Comparison of ENCODE assay signal across 9 mouse cellular contexts in genomic region chr9:108452911-108453310, GRCm38 (mm10). TPM values are rescaled to one million over a fixed set of nuclear protein-coding genes. Genes with fewer than 3 reads are reported as not detected.
DNase-seq lines count a peak whose midpoint lies in the region; ATAC-seq lines count a peak whose summit lies in the region.
"Had no signal": no experiment of that assay in that cellular context is flagged by ENCODE, and none has a peak within 500 bp of the region (broad histone marks: within the 10 kb centered on the region; RNA-seq: fewer than 3 reads in every experiment).

No protein-coding gene starts in this region.

- no peaks in the 10 kb centered on the region for H3K9me3 ChIP-seq in lung, embryonic 15.5 days
- H3K9me3 ChIP-seq in forebrain, embryonic 14.5 days (replicated peaks; ENCODE audit: control insufficient read depth, low read length), result no peaks in the 10 kb centered on the region
- no peaks in the 10 kb centered on the region for H3K9me3 ChIP-seq in liver, embryonic 13.5 days (replicated peaks)
- H3K9me3 ChIP-seq in stomach, embryonic 16.5 days (replicated peaks; ENCODE audit: control insufficient read depth, low read length), result no peaks in the 10 kb centered on the region

- ATAC-seq in lung, embryonic 15.5 days (ENCODE audit: borderline replicate concordance, extremely low read depth, low FRiP score, low TSS enrichment), result no peak
- peak; percentile 14 for ATAC-seq in forebrain, embryonic 14.5 days
- peak; percentile 6 for ATAC-seq in liver, embryonic 13.5 days (ENCODE audit: low read depth)
- peak; percentile 0; the same call in 1 of the 2 replicates for ATAC-seq in stomach, embryonic 16.5 days (ENCODE audit: insufficient read depth, low FRiP score)

- H3K36me3 ChIP-seq in lung, embryonic 15.5 days, result peaks cover 14% of the 10 kb centered on the region
- peaks cover 13% of the 10 kb centered on the region for H3K36me3 ChIP-seq in forebrain, embryonic 14.5 days (ENCODE audit: control insufficient read depth, insufficient read depth, low read length)
- peaks cover 13% of the 10 kb centered on the region for H3K36me3 ChIP-seq in liver, embryonic 13.5 days
- no peaks in the 10 kb centered on the region for H3K36me3 ChIP-seq in stomach, embryonic 16.5 days (ENCODE audit: control insufficient read depth, insufficient read depth, low read length)

- H3K27ac ChIP-seq in lung, embryonic 15.5 days, result peak overlapping the region; percentile 84
- peak overlapping the region; percentile 70 for H3K27ac ChIP-seq in forebrain, embryonic 14.5 days (ENCODE audit: low read depth, low read length)
- peak overlapping the region; percentile 87; the same call in 1 of the 2 replicates for H3K27ac ChIP-seq in liver, embryonic 13.5 days
- H3K27ac ChIP-seq in stomach, embryonic 16.5 days (ENCODE audit: low read length), result peak overlapping the region; percentile 91

- H3K4me1 ChIP-seq in lung, embryonic 15.5 days, result peaks cover 43% of the 10 kb centered on the region
- H3K4me1 ChIP-seq in forebrain, embryonic 14.5 days (ENCODE audit: control insufficient read depth, insufficient read depth, low read length), result peaks cover 29% of the 10 kb centered on the region
- peaks cover 75% of the 10 kb centered on the region for H3K4me1 ChIP-seq in liver, embryonic 13.5 days (replicated peaks)
- H3K4me1 ChIP-seq in stomach, embryonic 16.5 days (ENCODE audit: control insufficient read depth, insufficient read depth, low read length), result peaks cover 31% of the 10 kb centered on the region

- peak overlapping the region; percentile 98 for H3K4me2 ChIP-seq in lung, embryonic 15.5 days
- peak overlapping the region; percentile 61 for H3K4me2 ChIP-seq in forebrain, embryonic 14.5 days (ENCODE audit: low read length)
- H3K4me2 ChIP-seq in liver, embryonic 13.5 days, result peak overlapping the region; percentile 99
- peak overlapping the region; percentile 91 for H3K4me2 ChIP-seq in stomach, embryonic 16.5 days (ENCODE audit: low read depth, low read length)

- no peak for DNase-seq in lung, postnatal 10 days
- no peak for DNase-seq in forebrain, embryonic 14.5 days (ENCODE audit: low spot score)
- DNase-seq in liver, embryonic 13.5 days, result no peak
- no peak for DNase-seq in gastrocnemius, postnatal 4 days (ENCODE audit: low spot score in 2 of 2)
- DNase-seq in c-Kit-positive CD71-positive TER-119-positive erythroid progenitor cells, embryonic 14.5 days (ENCODE audit: low spot score), result no peak

- peak overlapping the region; percentile 66 for H3K4me3 ChIP-seq in lung, embryonic 15.5 days
- H3K4me3 ChIP-seq in forebrain, embryonic 14.5 days (ENCODE audit: low read depth, low read length), result peak overlapping the region; percentile 57
- H3K4me3 ChIP-seq in liver, embryonic 13.5 days (replicated peaks), result peak overlapping the region; percentile 70
- H3K4me3 ChIP-seq in stomach, embryonic 16.5 days (replicated peaks; ENCODE audit: low read length), result peak overlapping the region; percentile 67

- 39% methylated on average over 6 of the region's 6 CpGs for WGBS in lung, embryonic 15.5 days
- WGBS in forebrain, embryonic 14.5 days, result 49% methylated on average over 6 of the region's 6 CpGs
- WGBS in liver, embryonic 13.5 days (ENCODE audit: insufficient replicate concordance), result 49% methylated on average over 6 of the region's 6 CpGs
- WGBS in stomach, embryonic 16.5 days, result 30% methylated on average over 6 of the region's 6 CpGs

- H3K27me3 ChIP-seq in lung, embryonic 15.5 days, result no peaks in the 10 kb centered on the region
- no peaks in the 10 kb centered on the region for H3K27me3 ChIP-seq in forebrain, embryonic 14.5 days (replicated peaks; ENCODE audit: control insufficient read depth, insufficient read depth, low read length)
- H3K27me3 ChIP-seq in liver, embryonic 13.5 days, result no peaks in the 10 kb centered on the region
- no peaks in the 10 kb centered on the region for H3K27me3 ChIP-seq in stomach, embryonic 16.5 days (ENCODE audit: control insufficient read depth, insufficient read depth, low read length)

- peak overlapping the region; percentile 74 for H3K9ac ChIP-seq in lung, embryonic 15.5 days
- H3K9ac ChIP-seq in forebrain, embryonic 14.5 days (ENCODE audit: low read length), result peak overlapping the region; percentile 70
- peak overlapping the region; percentile 75; the same call in 1 of the 2 replicates for H3K9ac ChIP-seq in liver, embryonic 13.5 days
- H3K9ac ChIP-seq in stomach, embryonic 16.5 days (ENCODE audit: low read length), result peak overlapping the region; percentile 79

RNA-seq across cellular contexts. Expression of gene Ccdc71, which starts 7.4 kb away (rescaled TPM):
- polyA plus RNA-seq in lung, embryonic 15.5 days (2015; fragmentation: Nextera tagmentation; extraction: Ambion mirVana), result 56.6 and 60.4 TPM in 2 replicates
- 45.2 and 49.6 TPM in 2 replicates for polyA plus RNA-seq in forebrain, embryonic 14.5 days (2014; fragmentation: Nextera tagmentation; extraction: Ambion mirVana)
- 23.5 and 26.0 TPM in 2 replicates for polyA plus RNA-seq in liver, embryonic 13.5 days (2015; fragmentation: Nextera tagmentation; extraction: Ambion mirVana)
- 51.6 and 55.7 TPM in 2 replicates for polyA plus RNA-seq in stomach, embryonic 16.5 days (2015; fragmentation: Nextera tagmentation; extraction: Ambion mirVana)
- 10 to 100 TPM; 27.0 to 31.3 TPM for total RNA-seq in gastrocnemius, postnatal 4 days (2021)

RNA-seq across cellular contexts. Expression of gene Klhdc8b, which starts 8.5 kb away (rescaled TPM):
- 67.2 and 75.3 TPM in 2 replicates for polyA plus RNA-seq in lung, embryonic 15.5 days (2015; fragmentation: Nextera tagmentation; extraction: Ambion mirVana)
- 47.9 and 52.6 TPM in 2 replicates for polyA plus RNA-seq in forebrain, embryonic 14.5 days (2014; fragmentation: Nextera tagmentation; extraction: Ambion mirVana)
- polyA plus RNA-seq in liver, embryonic 13.5 days (2015; fragmentation: Nextera tagmentation; extraction: Ambion mirVana), result 12.3 and 12.8 TPM in 2 replicates
- 63.4 and 67.5 TPM in 2 replicates for polyA plus RNA-seq in stomach, embryonic 16.5 days (2015; fragmentation: Nextera tagmentation; extraction: Ambion mirVana)
- total RNA-seq in gastrocnemius, postnatal 4 days (2021), result 10 to 100 TPM; 13.4 to 15.3 TPM

RNA-seq across cellular contexts. Expression of gene BC048562, which starts 16.6 kb away (rescaled TPM):
- polyA plus RNA-seq in lung, embryonic 15.5 days (2015; fragmentation: Nextera tagmentation; extraction: Ambion mirVana), result not detected in 2 replicates
- not detected in 2 replicates for polyA plus RNA-seq in forebrain, embryonic 14.5 days (2014; fragmentation: Nextera tagmentation; extraction: Ambion mirVana)
- not detected in 2 replicates for polyA plus RNA-seq in liver, embryonic 13.5 days (2015; fragmentation: Nextera tagmentation; extraction: Ambion mirVana)
- polyA plus RNA-seq in stomach, embryonic 16.5 days (2015; fragmentation: Nextera tagmentation; extraction: Ambion mirVana), result not detected in 2 replicates
- total RNA-seq in gastrocnemius, postnatal 4 days (2021), result not detected
- total RNA-seq: neutrophil, adult 5-6 weeks had no signal
- polyA plus RNA-seq: gonadal fat pad, adult 2 months had no signal

RNA-seq across cellular contexts. Expression of gene Ccdc36, which starts 24.6 kb away (rescaled TPM):
- polyA plus RNA-seq in lung, embryonic 15.5 days (2015; fragmentation: Nextera tagmentation; extraction: Ambion mirVana), result 2.4 and 2.6 TPM in 2 replicates
- 0.94 and 1.1 TPM in 2 replicates for polyA plus RNA-seq in forebrain, embryonic 14.5 days (2014; fragmentation: Nextera tagmentation; extraction: Ambion mirVana)
- polyA plus RNA-seq in liver, embryonic 13.5 days (2015; fragmentation: Nextera tagmentation; extraction: Ambion mirVana), result 0.30 and 0.35 TPM in 2 replicates
- polyA plus RNA-seq in stomach, embryonic 16.5 days (2015; fragmentation: Nextera tagmentation; extraction: Ambion mirVana), result 1.3 and 1.9 TPM in 2 replicates
- under 1 TPM; 0.21 to 0.25 TPM for total RNA-seq in gastrocnemius, postnatal 4 days (2021)
- total RNA-seq: neutrophil, adult 5-6 weeks had no signal

RNA-seq across cellular contexts. Expression of gene Lamb2, which starts 26.6 kb away (rescaled TPM):
- polyA plus RNA-seq in lung, embryonic 15.5 days (2015; fragmentation: Nextera tagmentation; extraction: Ambion mirVana), result 66.9 and 74.4 TPM in 2 replicates
- polyA plus RNA-seq in forebrain, embryonic 14.5 days (2014; fragmentation: Nextera tagmentation; extraction: Ambion mirVana), result 12.0 and 17.2 TPM in 2 replicates
- 5.3 and 6.4 TPM in 2 replicates for polyA plus RNA-seq in liver, embryonic 13.5 days (2015; fragmentation: Nextera tagmentation; extraction: Ambion mirVana)
- polyA plus RNA-seq in stomach, embryonic 16.5 days (2015; fragmentation: Nextera tagmentation; extraction: Ambion mirVana), result 61.4 and 68.7 TPM in 2 replicates
- total RNA-seq in gastrocnemius, postnatal 4 days (2021), result 100 to 1,000 TPM; 180 to 191 TPM
- total RNA-seq: neutrophil, adult 5-6 weeks had no signal
